Mouse (Mus musculus) lung, embryonic 15.5 days (tissue): ENCODE results near the gene Zfp120. TPM values are rescaled to one million over a fixed set of nuclear protein-coding genes. Genes with fewer than 3 reads are reported as not detected.
A peak's percentile ranks its signal among the peaks of the same experiment; 100 is the strongest.
"Not testable (repeated sequence)": the region's sequence is repeated elsewhere in the genome, so short reads cannot be mapped to it uniquely, and the experiment has no call there.

Experiments used
- ATAC-seq: fragments of 200-750 bp; cut with Nextera tagmentation; 2 replicates; pipeline ENCODE4 v1.8.0; 2017; ENCODE audit warnings: moderate number of reproducible peaks, borderline replicate concordance; ENCODE audit not compliant: low FRiP score, low TSS enrichment; ENCODE audit errors: extremely low read depth
- H3K27ac ChIP-seq: fragments of 300-500 bp; sonication (generic); 2 replicates; pipeline ENCODE4 v1.5.1; 2015; ENCODE audit warnings: moderate library complexity, mild to moderate bottlenecking, inconsistent platforms
- H3K27me3 ChIP-seq: fragments of 300-500 bp; sonication (generic); 2 replicates; pipeline ENCODE4 v1.6.1; 2015; ENCODE audit warnings: inconsistent platforms
- H3K36me3 ChIP-seq: fragments of 300-500 bp; sonication (generic); 2 replicates; pipeline ENCODE4 v1.6.1; 2015; ENCODE audit warnings: inconsistent platforms
- H3K4me1 ChIP-seq: fragments of 300-500 bp; sonication (generic); 2 replicates; pipeline ENCODE4 v1.6.1; 2015; ENCODE audit warnings: inconsistent platforms
- H3K4me2 ChIP-seq: fragments of 300-500 bp; sonication (generic); 2 replicates; pipeline ENCODE4 v1.6.1; 2015; ENCODE audit warnings: inconsistent platforms, mild to moderate bottlenecking, moderate library complexity
- H3K4me3 ChIP-seq: fragments of 300-500 bp; sonication (generic); 2 replicates; pipeline ENCODE4 v1.5.1; 2015; ENCODE audit warnings: mild to moderate bottlenecking, inconsistent platforms
- H3K9ac ChIP-seq: fragments of 300-500 bp; sonication (generic); 2 replicates; pipeline ENCODE4 v1.6.1; 2015; ENCODE audit warnings: inconsistent platforms
- H3K9me3 ChIP-seq: fragments of 300-500 bp; sonication (generic); 2 replicates; pipeline ENCODE4 v1.6.1; 2016; ENCODE audit warnings: inconsistent platforms
- WGBS: fragments of 180-500 bp; shearing (Covaris S2); methylation state at CpG from one replicate; pipeline ENCODE4 v1.1.7; 2015; 5-methylcytosine and 5-hydroxymethylcytosine counted together
- polyA plus RNA-seq: library from polyadenylated mRNA; unstranded; fragments of >200 nt; fragmentation: Nextera tagmentation; extraction: Ambion mirVana; gene quantifications from 2 replicates; pipeline ENCODE4 v1.2.1, GENCODE M21; 2015

The Zfp120 gene
- polyA plus RNA-seq, result 10.1 and 11.1 TPM in 2 replicates

- Histone ChIP-seq H3K4me2 (peak within 1 kb of the TSS; percentile 57), H3K4me3 (peak within 1 kb of the TSS; percentile 72), H3K9ac (peak within 1 kb of the TSS; percentile 72), H3K27me3 (no peaks in the 10 kb centered on the region), H3K36me3 (no peaks in the 10 kb centered on the region), H3K4me1 (peaks cover 7% of the 10 kb centered on the region), H3K9me3 (no peaks in the 10 kb centered on the region), H3K27ac (peak within 1 kb of the TSS; percentile 72)
- WGBS, result under 1% methylated on average over 13 of the region's 13 CpGs
- peak; percentile 100 for ATAC-seq
Measured at GRCm38 (mm10) chr2:150136435-150136897, at the start of gene Zfp120. Gene Zfp120, minus strand, starts transcription at chr2:150136708.

GRCm38 (mm10) chr2:150181570-150181999 lies 45.1 kb upstream of the Zfp120 start, which contains the start of gene Gm14139:
Gene Gm14139, plus strand, starts transcription at chr2:150181755.
- ATAC-seq, H3K9ac ChIP-seq, H3K27ac ChIP-seq, H3K27me3 ChIP-seq, H3K4me3 ChIP-seq, H3K36me3 ChIP-seq, H3K4me2 ChIP-seq, H3K4me1 ChIP-seq, H3K9me3 ChIP-seq: not testable (repeated sequence)
- WGBS, result 70% methylated on average over 7 of the region's 7 CpGs

GRCm38 (mm10) chr2:150181046-150181445 lies 44.5 kb upstream of the Zfp120 start:
- H3K27ac ChIP-seq, H3K4me1 ChIP-seq, H3K27me3 ChIP-seq, H3K9ac ChIP-seq, H3K36me3 ChIP-seq, ATAC-seq, H3K9me3 ChIP-seq, H3K4me2 ChIP-seq, H3K4me3 ChIP-seq: not testable (repeated sequence)

GRCm38 (mm10) chr2:150179579-150179978 lies 43.1 kb upstream of the Zfp120 start, which contains the start of gene Gm10770:
Gene Gm10770, minus strand, starts transcription at chr2:150179679.
- not testable (repeated sequence) for H3K9ac ChIP-seq, H3K4me3 ChIP-seq, H3K27me3 ChIP-seq, H3K4me1 ChIP-seq, H3K27ac ChIP-seq, H3K4me2 ChIP-seq, H3K9me3 ChIP-seq, H3K36me3 ChIP-seq, ATAC-seq
- WGBS, result 73% methylated on average over 4 of the region's 4 CpGs

GRCm38 (mm10) chr2:150173833-150174232 lies 37.3 kb upstream of the Zfp120 start:
- Histone ChIP-seq H3K27me3 (no peaks in the 10 kb centered on the region), H3K27ac (no peak overlapping the region), H3K4me2 (no peak overlapping the region), H3K9me3 (no peaks in the 10 kb centered on the region), H3K36me3 (no peaks in the 10 kb centered on the region), H3K4me3 (no peak overlapping the region), H3K4me1 (no peaks in the 10 kb centered on the region), H3K9ac (no peak overlapping the region)
- ATAC-seq, result no peak

- Histone ChIP-seq H3K27me3 (no peaks in the 10 kb centered on the region), H3K9me3 (no peaks in the 10 kb centered on the region), H3K4me3 (no peak overlapping the region), H3K27ac (no peak overlapping the region), H3K36me3 (no peaks in the 10 kb centered on the region), H3K4me2 (no peak overlapping the region), H3K4me1 (no peaks in the 10 kb centered on the region), H3K9ac (no peak overlapping the region)
- no peak for ATAC-seq
Measured at GRCm38 (mm10) chr2:150166703-150167102, 30.2 kb upstream of the Zfp120 start.

- ATAC-seq, result no peak
- H3K9me3 ChIP-seq, result peaks cover 4% of the 10 kb centered on the region; the same call in 1 of the 2 replicates
- H3K36me3 ChIP-seq, result no peaks in the 10 kb centered on the region
- 66% methylated on average over 2 of the region's 2 CpGs for WGBS
- H3K4me1 ChIP-seq, result peaks cover 7% of the 10 kb centered on the region
- H3K27me3 ChIP-seq, result no peaks in the 10 kb centered on the region
- no peak overlapping the region for H3K27ac ChIP-seq
- no peak overlapping the region for H3K9ac ChIP-seq
- H3K4me3 ChIP-seq, result no peak overlapping the region
- no peak overlapping the region for H3K4me2 ChIP-seq
Measured at GRCm38 (mm10) chr2:150132773-150133172, 3.7 kb downstream of the Zfp120 start.

GRCm38 (mm10) chr2:150132002-150132401 lies 4.5 kb downstream of the Zfp120 start:
- H3K4me3 ChIP-seq, H3K9me3 ChIP-seq, H3K9ac ChIP-seq, ATAC-seq, H3K4me1 ChIP-seq, H3K36me3 ChIP-seq, H3K27me3 ChIP-seq, H3K27ac ChIP-seq, H3K4me2 ChIP-seq: not testable (repeated sequence)
- WGBS, result 85% methylated on average over 1 of the region's 1 CpGs

- Histone ChIP-seq H3K27ac (no peak overlapping the region), H3K9ac (no peak overlapping the region), H3K9me3 (0 out of 2 replicates have a peak, but pooled peaks cover 3% of the 10 kb centered on the region), H3K27me3 (no peaks in the 10 kb centered on the region), H3K4me3 (no peak overlapping the region), H3K4me2 (no peak overlapping the region), H3K4me1 (no peaks in the 10 kb centered on the region), H3K36me3 (peaks cover 17% of the 10 kb centered on the region)
- no peak for ATAC-seq
- 75% methylated on average over 10 of the region's 10 CpGs for WGBS
Measured at GRCm38 (mm10) chr2:150111247-150111912, 25.1 kb downstream of the Zfp120 start.

GRCm38 (mm10) chr2:150099618-150100017 lies 36.9 kb downstream of the Zfp120 start:
- H3K4me1 ChIP-seq, H3K9me3 ChIP-seq, H3K27ac ChIP-seq, H3K27me3 ChIP-seq, H3K36me3 ChIP-seq, H3K4me3 ChIP-seq, ATAC-seq, H3K9ac ChIP-seq, H3K4me2 ChIP-seq: not testable (repeated sequence)
- 7% methylated on average over 2 of the region's 2 CpGs for WGBS
